Mouse (Mus musculus) heart, embryonic 10.5 days (tissue): ENCODE results near the gene Slc2a9. TPM values are rescaled to one million over a fixed set of nuclear protein-coding genes. Genes with fewer than 3 reads are reported as not detected.

Experiments used
- DNase-seq: peaks from one replicate; pipeline ENCODE4 v3.0.0-alpha.2; 2017; ENCODE audit warnings: low spot score
- H3K27ac ChIP-seq: fragments of 300-500 bp; sonication (generic); 2 replicates; pipeline ENCODE4 v1.5.1; 2016; ENCODE audit warnings: mild to moderate bottlenecking
- H3K27me3 ChIP-seq: fragments of 300-500 bp; sonication (generic); 2 replicates; pipeline ENCODE4 v1.6.1; 2016; ENCODE audit warnings: mild to moderate bottlenecking; ENCODE audit not compliant: poor library complexity, insufficient read depth, severe bottlenecking
- H3K36me3 ChIP-seq: fragments of 300-500 bp; sonication (generic); 2 replicates; pipeline ENCODE4 v1.6.1; 2016; ENCODE audit warnings: mild to moderate bottlenecking, moderate library complexity
- H3K4me1 ChIP-seq: fragments of 300-500 bp; sonication (generic); 2 replicates; pipeline ENCODE4 v1.6.1; 2016; ENCODE audit warnings: mild to moderate bottlenecking
- H3K4me3 ChIP-seq: fragments of 300-500 bp; sonication (generic); 2 replicates; pipeline ENCODE4 v1.5.1; 2016; ENCODE audit warnings: mild to moderate bottlenecking, moderate library complexity
- H3K9me3 ChIP-seq: fragments of 300-500 bp; sonication (generic); 2 replicates; pipeline ENCODE4 v1.6.1; 2016; ENCODE audit warnings: mild to moderate bottlenecking, moderate library complexity
- WGBS: fragments of 180-500 bp; shearing (Covaris S2); methylation state at CpG from one replicate; pipeline ENCODE4 v1.1.7; 2016; 5-methylcytosine and 5-hydroxymethylcytosine counted together
- polyA plus RNA-seq: library from polyadenylated mRNA; unstranded; fragments of >200 nt; fragmentation: Nextera tagmentation; extraction: Ambion mirVana; gene quantifications from 2 replicates; pipeline ENCODE4 v1.2.1, GENCODE M21; 2016

The Slc2a9 gene
- polyA plus RNA-seq, 1 experiment from 2014 or later, result 0.31 TPM

- Histone ChIP-seq H3K4me1 (peaks cover 7% of the 10 kb centered on the region; the same call in 1 of the 2 replicates), H3K36me3 (no peaks in the 10 kb centered on the region), H3K27me3 (peaks cover 85% of the 10 kb centered on the region), H3K4me3 (peak within 1 kb of the TSS; percentile 56), H3K27ac (no peak within 1 kb of the TSS), H3K9me3 (no peaks in the 10 kb centered on the region)
- WGBS, result 3% methylated on average over 67 of the region's 67 CpGs
- no peak for DNase-seq
Observed at GRCm38 (mm10) chr5:38318966-38319786, 183.8 kb downstream of the Slc2a9 start, which contains the start of gene Drd5. TSS of gene Drd5 (plus strand) at chr5:38319367.

DNA sequence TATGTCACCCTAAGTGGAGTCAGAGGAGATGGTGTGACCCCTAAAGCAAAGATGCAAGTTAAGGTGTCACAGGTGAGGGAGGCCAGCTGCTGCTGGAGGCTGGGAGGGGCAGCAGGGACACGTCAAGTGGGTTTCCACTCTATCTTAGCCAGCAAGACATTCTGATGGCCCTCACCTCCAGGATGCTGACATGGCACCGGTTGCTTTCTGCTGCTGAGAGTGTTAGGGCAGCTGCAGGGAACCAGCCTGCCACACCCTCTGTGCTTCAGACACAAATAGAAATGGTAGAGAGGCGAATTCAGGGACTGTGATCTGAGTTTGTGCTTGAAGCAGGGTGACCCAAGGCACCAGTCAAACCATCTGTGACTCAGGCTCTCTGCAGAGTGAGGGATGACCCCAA is 193.1 kb downstream of the Slc2a9 start:
- peaks cover 3% of the 10 kb centered on the region for H3K4me1 ChIP-seq
- WGBS, result 60% methylated on average over 3 of the region's 3 CpGs
- no peak for DNase-seq
- H3K27me3 ChIP-seq, result peaks cover 13% of the 10 kb centered on the region
- H3K9me3 ChIP-seq, result no peaks in the 10 kb centered on the region
- no peak overlapping the region for H3K27ac ChIP-seq
- H3K4me3 ChIP-seq, result no peak overlapping the region
- no peaks in the 10 kb centered on the region for H3K36me3 ChIP-seq

- no peak overlapping the region for H3K27ac ChIP-seq
- no peak for DNase-seq
- 52% methylated on average over 5 of the region's 5 CpGs for WGBS
- no peaks in the 10 kb centered on the region for H3K9me3 ChIP-seq
- H3K4me3 ChIP-seq, result no peak overlapping the region
- peaks cover 7% of the 10 kb centered on the region; the same call in 1 of the 2 replicates for H3K27me3 ChIP-seq
- peaks cover 3% of the 10 kb centered on the region for H3K4me1 ChIP-seq
- no peaks in the 10 kb centered on the region for H3K36me3 ChIP-seq
Observed at GRCm38 (mm10) chr5:38308873-38309272, 194.1 kb downstream of the Slc2a9 start.

DNA sequence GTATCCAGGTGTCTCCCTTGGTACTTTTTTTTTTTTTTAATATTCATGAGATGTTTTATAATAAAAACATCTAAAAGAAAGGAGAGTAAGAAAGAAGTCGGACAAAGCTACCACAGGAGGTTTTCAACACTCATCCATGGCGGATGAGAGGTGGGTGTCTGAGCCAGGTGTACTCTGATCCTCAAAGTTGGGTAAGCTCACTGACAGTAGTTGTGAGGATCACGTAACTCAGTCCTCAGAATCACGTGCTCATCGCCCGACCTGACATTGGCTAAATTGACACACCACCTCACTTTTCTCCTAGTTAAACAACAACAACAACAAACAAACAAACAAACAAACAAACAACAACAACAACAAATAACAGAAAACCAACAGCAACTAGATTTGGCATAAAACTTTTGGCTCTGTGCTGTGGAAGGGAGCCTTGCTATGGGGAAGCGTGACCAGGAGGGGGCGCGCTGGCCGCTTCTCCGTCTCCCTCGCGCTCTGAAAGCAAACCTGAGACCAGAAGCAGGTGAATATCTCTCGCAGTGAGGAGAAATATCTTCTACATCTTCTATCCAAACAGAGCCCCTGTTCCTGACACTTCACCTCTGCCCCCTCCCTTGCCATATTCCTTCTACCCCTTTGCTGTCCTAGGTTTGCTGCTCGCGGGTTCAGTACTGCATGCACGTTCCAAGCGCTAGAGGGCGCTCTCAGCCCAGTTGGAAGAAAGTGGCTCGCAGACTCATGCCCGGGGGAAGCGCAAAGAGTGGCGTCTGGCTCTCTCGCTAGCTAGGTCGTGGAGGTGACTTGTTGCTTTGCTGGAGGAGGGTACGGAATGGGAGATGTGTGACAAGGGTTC is 195.5 kb downstream of the Slc2a9 start:
- H3K27me3 ChIP-seq, result peaks cover 7% of the 10 kb centered on the region; the same call in 1 of the 2 replicates
- H3K4me3 ChIP-seq, result peak overlapping the region; percentile 51
- peak; percentile 94 for DNase-seq
- H3K4me1 ChIP-seq, result peaks cover 3% of the 10 kb centered on the region
- 10% methylated on average over 26 of the region's 26 CpGs for WGBS
- H3K36me3 ChIP-seq, result no peaks in the 10 kb centered on the region
- H3K9me3 ChIP-seq, result no peaks in the 10 kb centered on the region
- H3K27ac ChIP-seq, result no peak overlapping the region

DNA sequence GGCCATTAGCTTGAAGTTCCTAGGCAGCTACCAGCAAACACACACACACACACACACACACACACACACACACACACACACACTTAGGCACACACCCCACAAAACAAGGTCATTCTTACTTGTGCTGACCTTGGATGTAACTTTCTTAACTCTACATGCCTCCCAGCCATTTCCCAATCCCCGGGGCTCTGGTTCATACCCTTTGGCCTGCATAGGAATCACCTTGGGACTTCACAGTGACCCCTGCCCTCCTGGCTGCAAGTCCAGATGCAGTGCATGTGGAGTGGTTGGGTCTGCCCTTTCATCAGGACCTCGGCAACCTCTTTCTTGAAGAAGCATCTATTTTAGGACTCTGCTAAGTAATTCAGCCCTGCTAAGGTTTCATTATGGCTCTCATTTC is 197.7 kb downstream of the Slc2a9 start:
- no peaks in the 10 kb centered on the region for H3K9me3 ChIP-seq
- H3K27ac ChIP-seq, result no peak overlapping the region
- H3K4me3 ChIP-seq, result no peak overlapping the region
- H3K4me1 ChIP-seq, result peaks cover 3% of the 10 kb centered on the region
- 76% methylated on average over 2 of the region's 2 CpGs for WGBS
- peaks cover 7% of the 10 kb centered on the region; the same call in 1 of the 2 replicates for H3K27me3 ChIP-seq
- no peak for DNase-seq
- H3K36me3 ChIP-seq, result no peaks in the 10 kb centered on the region

- no peaks in the 10 kb centered on the region for H3K36me3 ChIP-seq
- H3K27me3 ChIP-seq, result peaks cover 5% of the 10 kb centered on the region
- no peaks in the 10 kb centered on the region for H3K4me1 ChIP-seq
- no peaks in the 10 kb centered on the region for H3K9me3 ChIP-seq
- H3K27ac ChIP-seq, result no peak overlapping the region
- DNase-seq, result no peak
- H3K4me3 ChIP-seq, result no peak overlapping the region
- WGBS, result 60% methylated on average over 12 of the region's 12 CpGs
Observed at GRCm38 (mm10) chr5:38302651-38303050, 200.3 kb downstream of the Slc2a9 start.

- no peaks in the 10 kb centered on the region for H3K36me3 ChIP-seq
- peaks cover 5% of the 10 kb centered on the region for H3K27me3 ChIP-seq
- H3K4me1 ChIP-seq, result no peaks in the 10 kb centered on the region
- H3K4me3 ChIP-seq, result no peak overlapping the region
- no peak overlapping the region for H3K27ac ChIP-seq
- H3K9me3 ChIP-seq, result no peaks in the 10 kb centered on the region
- 89% methylated on average over 12 of the region's 12 CpGs for WGBS
- no peak for DNase-seq
Observed at GRCm38 (mm10) chr5:38301761-38302411, 201.1 kb downstream of the Slc2a9 start.

Other genes with a start within 250 kb of the Slc2a9 start
- 48.6 and 56.7 TPM in 2 replicates for gene Tmem128, start 243.0 kb downstream of the Slc2a9 start, polyA plus RNA-seq
- gene Otop1, start 227.2 kb downstream of the Slc2a9 start, polyA plus RNA-seq, result 0.06 TPM in 1 of 2 replicates, not detected in the other
- not detected in 2 replicates for gene Drd5, start 183.8 kb downstream of the Slc2a9 start, polyA plus RNA-seq
- gene Wdr1, start 60.1 kb upstream of the Slc2a9 start, polyA plus RNA-seq, result 243 and 286 TPM in 2 replicates
- 13.9 and 18.1 TPM in 2 replicates for gene Zfp518b, start 181.7 kb upstream of the Slc2a9 start, polyA plus RNA-seq